Mouse (Mus musculus): ENCODE data around the gene Tpst1. TPM values are rescaled to one million over a fixed set of nuclear protein-coding genes. Genes with fewer than 3 reads are reported as not detected.

The Tpst1 gene
- total RNA-seq, 2 experiments from 2014 or later: 12.0 to 12.8 TPM

DNA sequence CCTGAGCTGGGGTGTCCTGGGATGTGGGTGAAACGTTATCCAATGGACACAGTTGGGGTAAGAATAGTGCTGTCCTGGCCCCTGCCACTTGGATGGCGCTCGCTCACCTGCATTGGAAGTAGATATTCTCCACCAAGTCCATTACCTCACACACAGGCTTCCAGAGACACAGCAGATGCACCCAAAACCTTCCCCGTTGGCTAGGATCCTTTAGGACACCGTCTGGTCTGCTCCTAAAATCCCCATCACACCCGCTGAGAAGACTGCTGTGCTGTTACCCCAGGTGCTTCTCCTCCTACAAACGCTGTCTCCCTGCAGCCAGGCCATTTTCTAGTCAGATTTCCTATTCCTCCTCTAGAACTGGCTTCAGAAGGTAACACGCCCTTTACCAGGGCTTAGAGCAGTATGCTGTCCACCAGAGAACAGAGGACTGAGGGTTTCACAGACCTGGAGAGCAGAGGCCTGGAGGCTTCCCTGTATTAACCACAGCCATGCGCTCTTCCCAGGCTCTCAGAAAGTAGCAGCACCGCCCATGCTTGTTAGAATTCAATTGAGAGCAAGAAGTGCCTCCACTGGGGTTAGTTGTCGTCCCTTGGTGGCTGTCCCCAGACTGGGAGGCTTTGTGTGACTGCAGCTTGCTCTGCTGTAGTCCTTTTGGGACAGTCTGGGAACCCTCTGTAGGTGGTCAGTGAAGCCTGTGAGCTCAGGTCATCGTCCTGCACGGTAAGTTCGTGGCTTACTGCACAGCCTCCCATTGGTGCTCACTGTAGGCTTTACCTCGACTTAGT, 21.9 kb upstream of the Tpst1 start:
- DNase-seq: no peak
- intact Hi-C loops (cut with DNase I): no loop called here

DNA sequence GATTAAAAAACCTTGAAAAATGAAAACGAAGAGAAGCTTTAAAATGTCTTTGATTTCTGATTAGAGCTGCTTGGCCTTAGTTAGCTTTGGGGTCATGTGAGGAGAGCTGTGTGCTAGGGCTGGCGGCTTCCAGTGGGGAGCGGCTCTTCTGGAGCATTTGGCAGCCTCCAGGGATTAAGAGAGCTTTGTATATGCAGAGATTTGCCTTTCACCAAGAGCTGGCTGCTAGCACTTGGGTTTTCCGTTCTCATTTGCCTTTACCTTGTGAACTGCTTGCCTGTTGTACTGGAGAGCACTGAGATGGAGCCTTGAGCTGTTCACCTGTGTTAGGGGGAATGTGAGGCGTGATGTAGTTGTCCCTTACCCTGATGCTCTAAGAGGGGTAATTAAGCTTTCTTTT, 20.6 kb upstream of the Tpst1 start:
- no peak for DNase-seq
- intact Hi-C loops (cut with DNase I): no loop called here

DNA sequence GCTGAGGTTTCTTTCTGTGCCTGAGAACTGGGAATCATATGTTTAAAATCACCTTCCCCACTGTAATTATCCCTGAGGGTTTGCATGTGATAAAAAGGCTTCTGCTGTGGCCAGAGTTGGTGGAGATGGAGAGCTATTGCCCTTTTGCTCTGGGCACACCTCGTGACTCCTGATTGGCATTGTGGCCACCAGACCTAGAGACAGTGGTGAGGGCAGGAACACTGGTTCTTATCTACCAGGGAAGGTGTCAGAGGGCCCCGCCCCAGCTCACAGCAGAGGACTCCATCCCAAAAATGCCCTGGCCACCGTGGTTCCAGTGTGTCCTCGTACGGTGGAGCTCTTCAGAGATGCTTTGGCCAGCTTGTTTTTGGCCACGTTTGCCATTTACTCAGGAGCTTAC, 20.2 kb upstream of the Tpst1 start:
- DNase-seq: no peak
- intact Hi-C loops (cut with DNase I): no loop called here

DNA sequence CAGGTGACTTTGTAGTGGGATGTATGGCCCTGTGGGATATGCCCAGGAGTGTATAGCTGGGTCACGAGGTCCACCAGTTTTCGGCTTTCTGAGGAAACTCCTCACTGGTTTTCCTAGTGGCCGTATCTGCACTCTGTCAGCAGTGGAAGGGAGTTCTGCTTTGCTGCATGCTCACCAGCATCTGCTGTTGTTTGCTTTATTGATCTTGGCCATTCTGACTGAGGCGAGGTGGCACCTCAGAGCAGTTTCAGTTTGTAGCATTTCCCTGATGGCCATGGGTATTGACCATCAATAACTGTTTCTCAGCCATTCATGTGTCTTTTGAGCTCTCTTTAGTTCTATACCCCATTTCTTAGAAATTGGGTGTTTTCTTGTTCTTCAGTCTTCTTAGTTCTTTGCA, 17.4 kb upstream of the Tpst1 start:
- DNase-seq: no peak
- intact Hi-C loops (cut with DNase I): no loop called here

DNA sequence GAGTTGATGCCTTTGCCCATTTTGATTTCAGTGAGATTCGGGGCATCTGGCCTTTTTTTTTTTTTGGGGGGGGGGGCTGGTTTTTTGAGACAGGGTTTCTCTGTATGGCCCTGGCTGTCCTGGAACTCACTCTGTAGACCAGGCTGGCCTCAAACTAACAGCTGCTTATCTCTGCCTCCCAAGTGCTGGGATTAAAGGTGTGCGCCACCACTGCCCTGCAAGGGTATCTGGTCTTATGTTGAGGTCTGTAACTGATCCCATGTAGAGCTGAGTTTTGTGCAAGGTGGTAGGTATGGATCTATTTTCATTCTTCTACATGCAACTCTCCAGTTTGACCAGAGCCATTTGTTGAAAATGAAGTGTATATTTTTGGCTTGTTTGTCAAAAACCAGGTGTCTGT, 16.8 kb upstream of the Tpst1 start:
- intact Hi-C loops (cut with DNase I): no loop called here
- DNase-seq: no peak

DNA sequence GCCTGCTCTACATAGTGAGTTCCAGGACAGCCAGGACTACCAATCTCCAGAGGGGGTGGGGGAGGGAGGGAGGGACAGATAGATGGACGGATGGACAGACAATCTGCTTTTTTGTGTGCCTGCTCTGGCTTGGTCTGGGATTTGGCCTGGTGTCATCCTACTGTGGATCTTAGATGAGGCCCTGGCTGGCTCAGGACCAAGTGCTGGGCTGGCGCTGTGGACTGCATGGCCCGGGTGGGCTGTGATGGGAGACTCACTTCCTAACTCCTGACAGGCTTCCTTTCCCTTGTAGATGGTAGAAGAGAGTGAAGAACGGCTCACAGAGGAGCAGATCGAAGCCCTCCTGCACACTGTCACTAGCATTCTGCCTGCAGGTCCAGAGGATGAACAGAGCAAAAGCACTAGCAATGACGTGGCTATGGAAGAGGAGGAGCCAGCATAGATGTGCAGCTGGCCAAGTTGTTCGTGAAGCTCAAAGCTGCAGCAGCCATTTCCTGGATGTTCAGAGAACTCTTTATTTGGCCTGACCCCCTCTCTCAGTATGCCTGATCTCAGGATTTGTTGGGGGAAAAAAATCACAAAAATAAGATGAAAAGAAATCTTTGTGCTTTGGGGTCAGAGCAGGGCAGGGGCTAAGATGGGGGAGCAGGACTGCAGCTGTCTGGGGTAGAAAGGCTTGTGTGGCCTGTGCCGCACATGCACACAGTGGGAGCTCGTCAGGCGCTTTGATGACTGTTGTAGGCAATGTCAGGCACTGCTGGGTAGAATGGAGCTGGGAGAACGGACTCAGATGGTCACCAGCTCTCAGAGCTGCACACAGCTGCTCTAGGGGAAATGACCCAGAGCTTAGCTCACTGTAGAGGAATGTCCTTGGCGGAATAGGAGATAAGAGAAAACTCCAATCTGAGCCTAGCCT, 13.5 kb upstream of the Tpst1 start:
- DNase-seq: peak in 1 of 2 experiments; percentile 52
- intact Hi-C loops (cut with DNase I): no loop called here

DNA sequence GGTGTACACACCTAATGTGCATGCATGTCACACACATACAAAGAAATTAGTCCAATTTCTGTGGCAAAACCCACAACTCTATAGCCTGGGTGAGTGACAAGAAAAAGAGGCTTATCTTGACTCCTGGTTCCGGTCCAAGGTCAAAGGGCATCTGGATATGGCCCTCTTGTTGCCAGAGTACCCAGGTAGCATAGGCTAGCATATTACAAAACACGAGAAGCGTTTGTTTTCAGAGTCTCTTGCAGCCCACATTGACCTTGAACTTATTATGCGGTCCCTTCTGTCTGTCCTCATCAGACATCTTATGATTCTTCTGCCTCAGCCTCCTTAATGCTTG, 12.8 kb upstream of the Tpst1 start:
- intact Hi-C loops (cut with DNase I): no loop called here
- no peak for DNase-seq

DNA sequence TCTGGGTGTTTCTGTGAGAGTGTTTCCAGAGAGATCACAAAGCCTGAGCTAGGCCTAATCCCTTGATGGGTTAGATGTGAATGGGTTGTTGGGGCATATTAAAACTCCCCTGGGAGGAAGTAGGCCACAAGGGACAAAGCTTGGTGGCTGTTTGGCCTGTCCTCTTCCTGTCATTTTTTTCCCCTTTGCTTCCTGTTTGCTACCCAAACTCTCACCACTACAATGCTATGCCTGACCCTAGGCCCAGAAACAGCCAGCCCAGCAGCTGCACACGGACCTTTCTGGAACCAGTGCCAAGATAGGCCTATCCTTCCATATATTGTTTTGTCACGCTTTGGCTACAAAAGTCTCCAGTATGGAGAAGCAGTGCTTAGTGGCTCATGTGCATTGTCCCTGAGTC, 11.0 kb upstream of the Tpst1 start:
- intact Hi-C loops (cut with DNase I): loop anchor here (2.0 kb wide), 1 partner anchor 17 kb away; no protein-coding TSS in a partner anchor
- DNase-seq: no peak

DNA sequence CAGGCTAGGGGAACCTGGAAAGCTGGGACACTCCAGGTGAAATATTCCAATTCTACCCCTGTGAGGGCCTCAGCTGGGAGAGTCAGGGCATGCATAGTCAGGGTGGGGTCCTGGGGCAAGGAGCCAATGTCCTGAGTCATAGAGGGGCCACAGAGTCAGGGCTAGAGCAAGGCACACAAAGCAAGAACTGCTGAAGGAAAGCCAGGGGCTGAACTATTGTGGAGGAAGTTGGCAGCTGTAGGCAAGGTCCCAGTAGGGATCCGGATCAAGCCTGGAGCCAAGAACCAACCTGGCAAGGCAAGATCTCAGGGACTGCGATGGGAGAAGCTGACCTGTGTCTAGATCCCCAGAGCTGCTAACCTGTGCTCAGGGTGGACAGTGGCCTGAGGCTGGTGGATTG, 9.4 kb upstream of the Tpst1 start:
- intact Hi-C loops (cut with DNase I): loop anchor here (2.0 kb wide), 1 partner anchor 15 kb away; no protein-coding TSS in a partner anchor
- DNase-seq: no peak

DNA sequence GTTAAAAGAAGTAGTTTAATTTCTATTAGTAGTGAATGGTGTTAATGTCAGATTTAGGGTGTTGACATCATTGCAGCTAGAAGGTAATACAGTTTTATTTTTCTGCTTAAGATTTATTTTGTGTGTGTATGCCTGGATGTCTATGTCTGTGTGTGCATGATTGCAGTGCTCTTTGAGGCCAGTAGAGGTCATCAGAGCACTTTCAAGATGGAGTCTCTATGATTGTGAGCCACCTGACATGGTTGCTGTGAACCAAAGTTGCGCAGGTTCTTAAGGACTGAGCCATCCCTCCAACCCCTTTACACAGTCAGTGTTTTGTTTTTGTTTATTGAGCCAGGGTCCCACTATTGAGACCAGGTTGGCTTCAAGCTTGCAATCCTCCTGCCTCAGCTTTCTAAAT, 7.5 kb upstream of the Tpst1 start:
- intact Hi-C loops (cut with DNase I): no loop called here
- no peak for DNase-seq

DNA sequence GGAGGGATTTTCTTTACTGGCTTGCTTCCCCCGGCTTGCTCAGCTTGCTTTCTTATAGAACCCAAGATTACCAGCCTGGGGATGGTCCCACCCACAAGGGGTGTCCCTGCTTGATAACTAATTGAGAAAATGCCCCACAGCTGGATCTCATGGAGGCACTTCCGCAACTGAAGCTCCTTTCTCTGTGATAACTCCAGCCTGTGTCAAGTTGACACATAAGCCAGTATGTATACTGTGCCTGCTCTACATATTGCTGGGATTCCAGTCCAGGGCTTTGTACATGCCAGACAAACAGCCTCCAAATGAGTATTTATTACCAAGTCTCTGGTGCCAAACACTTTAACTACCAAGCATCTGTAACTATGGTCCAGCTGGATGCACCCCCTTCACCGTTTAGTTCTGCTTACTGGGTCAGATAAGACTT, 5.3 kb upstream of the Tpst1 start:
- no peak for DNase-seq
- intact Hi-C loops (cut with DNase I): no loop called here

DNA sequence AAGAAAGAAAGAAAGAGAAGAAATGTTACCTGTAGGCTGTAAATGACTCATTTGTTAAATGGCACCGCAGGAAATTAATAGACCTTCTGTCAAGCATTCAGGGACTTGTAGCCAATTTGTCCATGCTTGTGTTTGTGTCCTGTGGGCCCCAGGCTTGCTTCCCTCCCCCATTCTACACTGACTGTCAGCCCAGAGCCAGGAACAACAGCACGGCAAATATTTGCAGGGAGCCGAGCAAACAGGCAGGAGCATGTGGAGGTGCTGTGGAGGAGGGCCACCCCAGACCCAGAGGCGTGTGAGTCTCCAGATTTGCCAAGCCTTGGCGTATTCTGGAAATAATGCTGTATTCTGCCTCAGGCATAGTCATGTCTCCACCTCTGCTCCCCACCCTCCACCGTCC, 1.4 kb downstream of the Tpst1 start:
- no peak for DNase-seq
- intact Hi-C loops (cut with DNase I): no loop called here

DNA sequence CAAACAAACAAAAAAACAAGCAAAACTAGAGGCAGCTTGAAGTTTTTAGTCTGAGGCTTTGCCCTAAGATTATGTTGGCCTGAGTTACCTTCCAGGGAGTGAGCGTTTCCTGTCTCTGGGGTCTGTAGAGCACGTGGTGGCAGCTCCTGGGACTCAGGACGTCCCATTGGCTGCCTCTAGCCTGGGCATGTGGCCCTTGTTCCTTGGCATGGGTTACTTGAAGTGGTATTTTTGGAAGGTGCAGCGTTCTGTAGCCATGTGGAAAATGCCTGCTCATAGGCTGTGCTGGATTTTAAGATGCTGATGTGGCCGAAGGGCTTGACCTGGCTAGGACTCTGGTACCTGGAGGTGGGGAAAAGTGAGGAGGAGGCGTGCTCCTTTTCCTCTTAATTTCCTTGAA, 3.3 kb downstream of the Tpst1 start:
- intact Hi-C loops (cut with DNase I): loop anchor here (5.0 kb wide), 2 partner anchors 34 to 49 kb away; partner anchors contain the start of genes Asl and Crcp
- DNase-seq: no peak

DNA sequence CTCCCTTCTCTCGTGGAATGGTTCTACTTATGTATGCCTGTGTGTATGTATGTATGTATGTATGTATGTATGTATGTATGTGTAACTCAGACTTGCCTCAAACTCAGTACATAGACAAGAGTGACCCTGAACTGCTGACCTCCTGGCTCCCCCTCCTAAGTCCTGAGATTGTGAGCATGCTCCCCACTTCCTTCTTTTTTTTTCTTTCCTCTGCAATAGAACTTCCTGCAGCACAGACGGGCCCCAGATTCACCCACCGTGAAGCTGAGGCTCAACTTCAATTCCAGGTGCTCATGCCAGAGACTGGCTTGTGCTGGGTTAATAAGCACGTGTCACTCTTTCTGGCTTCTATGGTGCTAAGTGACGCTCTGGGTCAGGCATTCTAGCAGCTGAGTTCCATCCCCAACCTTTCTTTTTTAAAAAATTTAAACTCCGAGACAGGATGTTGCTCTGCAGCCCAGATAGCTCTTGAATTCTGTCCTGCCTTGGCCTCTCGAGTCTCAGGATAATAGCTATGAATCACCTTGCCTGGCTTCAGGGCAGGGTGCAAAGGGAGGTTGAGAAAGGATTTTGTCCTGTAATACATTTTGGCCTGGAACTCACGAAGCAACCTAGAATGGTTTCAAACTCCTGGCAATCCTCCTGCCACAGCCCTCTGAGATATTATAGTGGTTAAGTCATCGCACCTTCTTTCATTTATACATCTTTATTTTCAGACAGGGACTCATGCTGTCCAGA, 5.1 kb downstream of the Tpst1 start:
- DNase-seq: no peak
- intact Hi-C loops (cut with DNase I): loop anchor here (2.0 to 5.0 kb wide), 5 partner anchors 15 to 61 kb away; partner anchors contain the start of genes Asl and Crcp

DNA sequence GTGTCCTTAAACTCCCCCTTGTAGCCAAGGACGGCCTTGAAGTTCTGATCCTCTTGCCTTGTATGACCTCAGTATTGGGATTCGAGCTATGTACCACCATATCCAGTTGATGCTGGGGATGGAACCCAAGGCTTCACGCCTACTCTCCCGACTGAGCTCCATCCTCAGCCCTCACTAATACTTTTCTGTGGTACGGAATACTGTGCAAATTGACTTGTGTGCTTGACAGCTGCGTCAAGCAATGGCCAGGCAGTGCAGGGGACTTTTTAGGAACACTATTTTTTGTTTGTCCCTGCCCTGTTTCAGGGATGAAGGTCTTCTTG, 5.7 kb downstream of the Tpst1 start:
- intact Hi-C loops (cut with DNase I): loop anchor here (2.0 to 5.0 kb wide), 5 partner anchors 16 to 60 kb away; partner anchors contain the start of genes Asl and Crcp
- DNase-seq: no peak

DNA sequence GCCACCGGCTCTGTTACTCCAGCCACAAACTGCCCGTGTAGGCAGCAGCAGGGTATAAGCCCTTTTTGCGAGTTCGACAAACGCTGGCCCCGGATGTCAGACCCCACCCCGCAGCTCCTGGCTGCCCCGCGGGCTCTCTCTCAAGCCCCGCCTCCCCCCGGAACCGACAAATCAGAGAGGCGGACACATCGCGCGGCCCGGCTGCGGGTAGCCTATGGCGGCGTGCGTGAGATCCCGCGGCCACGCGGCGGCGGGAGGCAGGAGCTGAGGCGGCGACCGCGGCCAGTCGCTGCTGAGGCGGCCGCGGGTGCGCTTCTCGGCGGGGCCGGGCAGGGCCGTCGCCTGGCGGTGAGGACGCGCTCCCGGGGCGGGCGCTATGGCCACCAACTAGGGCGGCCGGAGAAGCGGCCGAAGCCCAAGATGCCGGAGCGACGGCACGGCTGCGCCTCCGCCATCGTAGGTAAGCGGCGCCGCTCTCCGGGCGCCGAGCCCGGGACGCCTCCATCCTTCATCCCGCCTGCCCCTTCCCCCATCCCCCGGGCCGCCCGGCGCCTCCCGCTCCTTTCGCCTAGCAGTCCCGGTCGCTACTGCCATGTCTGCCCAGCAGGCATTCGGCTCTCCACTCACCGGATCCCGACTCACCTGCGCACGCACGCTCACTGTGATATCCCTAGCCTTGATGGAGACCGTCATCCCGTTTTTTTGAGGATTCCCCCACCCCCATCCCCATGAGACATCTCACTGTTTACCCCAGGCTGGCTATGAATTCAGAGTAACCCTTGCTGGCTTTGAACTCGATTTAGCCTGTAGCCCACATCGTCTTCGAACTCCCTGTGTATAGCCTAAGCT, 6.3 kb downstream of the Tpst1 start:
- peak; percentile 96 to 97 for DNase-seq
- intact Hi-C loops (cut with DNase I): loop anchor here (2.0 to 5.0 kb wide), 5 partner anchors 17 to 59 kb away; partner anchors contain the start of genes Asl and Crcp

DNA sequence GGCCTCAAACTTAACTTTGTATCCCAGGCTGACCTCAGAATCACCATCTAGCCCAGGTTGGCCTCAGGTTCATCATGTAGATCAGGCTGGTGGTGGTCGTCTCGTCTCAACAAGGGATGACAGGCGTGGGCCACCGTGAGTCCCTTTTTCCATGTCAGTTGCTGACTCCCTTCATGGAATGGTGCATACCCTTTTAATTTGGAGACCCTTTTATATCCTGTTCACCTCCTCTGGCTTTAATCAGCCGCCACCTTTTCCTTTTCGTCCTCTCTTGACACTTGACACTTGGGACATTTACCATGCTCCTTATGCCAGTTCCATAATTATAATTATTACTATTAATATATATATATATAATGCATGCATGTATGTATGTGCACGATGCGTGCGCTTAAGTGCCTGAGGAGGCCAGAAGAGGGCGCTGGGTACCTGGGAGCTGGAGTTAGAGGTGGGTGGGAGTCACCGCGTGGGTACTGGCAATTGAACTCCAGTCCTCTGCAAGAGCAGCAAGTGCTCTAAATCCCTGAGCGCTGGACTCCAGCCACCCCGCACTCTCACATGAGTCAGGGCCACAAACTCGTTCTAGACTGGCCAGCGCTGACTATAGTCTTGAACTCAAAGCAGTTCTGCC, 7.0 kb downstream of the Tpst1 start:
- no peak for DNase-seq
- intact Hi-C loops (cut with DNase I): no loop called here

DNA sequence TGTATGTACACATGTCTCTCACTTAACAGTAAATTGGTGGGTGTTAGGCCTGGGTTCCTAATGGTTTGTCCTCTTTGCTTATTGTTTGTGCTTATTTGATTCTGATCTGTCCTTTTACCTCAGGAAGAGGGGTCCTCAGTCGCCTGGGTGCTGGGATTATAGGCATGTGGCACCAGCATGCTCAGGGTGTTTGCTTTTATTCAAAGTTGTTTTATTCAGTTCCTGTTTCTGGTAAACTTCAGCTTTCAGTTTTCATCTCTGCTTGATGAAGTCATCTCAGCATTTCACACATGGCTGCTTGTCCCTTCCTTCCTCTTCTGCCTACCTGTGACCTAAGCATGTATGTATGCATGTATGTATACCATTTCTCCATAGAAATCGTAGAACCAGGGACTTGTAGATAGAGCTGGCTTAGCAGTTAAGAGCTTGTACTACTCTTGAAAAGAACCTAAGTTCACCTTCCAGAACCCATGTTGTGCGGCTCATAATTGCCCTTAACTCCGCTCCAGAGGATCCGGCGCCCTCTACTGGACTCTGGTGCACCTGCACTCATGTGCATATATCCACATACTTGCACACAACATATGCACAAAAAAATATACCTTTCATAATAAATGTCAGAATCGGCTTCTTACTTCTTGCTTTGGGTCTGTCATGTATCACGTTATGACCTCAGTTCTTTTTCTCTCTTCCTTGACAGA, 8.2 kb downstream of the Tpst1 start:
- DNase-seq: no peak
- intact Hi-C loops (cut with DNase I): no loop called here

DNA sequence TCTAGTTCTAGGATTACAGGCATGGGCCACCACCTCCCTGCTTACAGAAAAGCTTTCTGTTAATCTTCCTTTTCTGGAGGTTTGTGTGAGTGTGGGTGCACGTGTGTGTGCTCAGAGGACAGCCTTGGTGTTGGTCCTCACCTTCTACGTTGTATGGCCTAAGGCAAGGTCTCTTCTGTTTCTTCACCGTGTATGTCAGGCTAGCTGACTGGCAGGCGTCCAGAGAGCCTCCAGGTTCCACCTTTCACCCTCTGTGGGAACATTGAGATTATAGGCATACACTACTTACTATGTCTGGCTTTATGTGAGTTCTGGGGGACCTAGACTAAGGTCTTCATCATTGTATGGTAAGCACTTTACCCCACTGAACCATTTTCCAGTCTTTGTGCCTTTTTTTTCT, 9.3 kb downstream of the Tpst1 start:
- intact Hi-C loops (cut with DNase I): no loop called here
- DNase-seq: no peak
